Mouse (Mus musculus): ENCODE results near the gene Nsmf.

Gene Nsmf

GRCm38 (mm10) chr2:25054221-25055067, at the start of gene Nsmf:
Gene Nsmf, plus strand, starts transcription at chr2:25054355.
- peak; percentile 88 for DNase-seq

- no peak for DNase-seq
Observed at GRCm38 (mm10) chr2:25006767-25007166, 47.4 kb upstream of the Nsmf start.

- DNase-seq, result peak; percentile 26
Observed at GRCm38 (mm10) chr2:25008250-25008649, 45.9 kb upstream of the Nsmf start.

- no peak for DNase-seq
Observed at GRCm38 (mm10) chr2:25022678-25023077, 31.5 kb upstream of the Nsmf start.

GRCm38 (mm10) chr2:25025109-25025508, 29.0 kb upstream of the Nsmf start:
- DNase-seq, result no peak

- DNase-seq, result no peak
Observed at GRCm38 (mm10) chr2:25034994-25035393, 19.2 kb upstream of the Nsmf start.

GRCm38 (mm10) chr2:25040089-25040488, 14.1 kb upstream of the Nsmf start:
- DNase-seq, result no peak

- no peak for DNase-seq
Observed at GRCm38 (mm10) chr2:25050921-25051320, 3.2 kb upstream of the Nsmf start.

- DNase-seq, result no peak
Observed at GRCm38 (mm10) chr2:25051450-25051849, 2.7 kb upstream of the Nsmf start.

GRCm38 (mm10) chr2:25053101-25053500, 1.1 kb upstream of the Nsmf start:
- no peak for DNase-seq

GRCm38 (mm10) chr2:25055068-25055405, 882 bp downstream of the Nsmf start:
- no peak for DNase-seq

- DNase-seq, result no peak
Observed at GRCm38 (mm10) chr2:25055409-25056155, 1.4 kb downstream of the Nsmf start.

GRCm38 (mm10) chr2:25058926-25059325, 4.8 kb downstream of the Nsmf start:
- no peak for DNase-seq

GRCm38 (mm10) chr2:25063523-25063922, 9.4 kb downstream of the Nsmf start:
- DNase-seq, result no peak

GRCm38 (mm10) chr2:25064285-25064684, 10.1 kb downstream of the Nsmf start:
- no peak for DNase-seq

GRCm38 (mm10) chr2:25065537-25065936, 11.4 kb downstream of the Nsmf start:
- no peak for DNase-seq

GRCm38 (mm10) chr2:25066552-25066951, 12.4 kb downstream of the Nsmf start:
- DNase-seq, result no peak

GRCm38 (mm10) chr2:25069537-25069936, 15.4 kb downstream of the Nsmf start:
- DNase-seq, result no peak

- DNase-seq, result no peak
Observed at GRCm38 (mm10) chr2:25072398-25072797, 18.2 kb downstream of the Nsmf start.

GRCm38 (mm10) chr2:25075506-25075905, 21.4 kb downstream of the Nsmf start:
- DNase-seq, result no peak

GRCm38 (mm10) chr2:25078967-25079366, 24.8 kb downstream of the Nsmf start:
- no peak for DNase-seq

- DNase-seq, result no peak
Observed at GRCm38 (mm10) chr2:25080076-25080475, 25.9 kb downstream of the Nsmf start, which contains the start of gene Entpd8. Gene Entpd8, plus strand, starts transcription at chr2:25080304.

- DNase-seq, result no peak
Observed at GRCm38 (mm10) chr2:25083697-25084096, 29.5 kb downstream of the Nsmf start.

- DNase-seq, result no peak
Observed at GRCm38 (mm10) chr2:25085571-25085970, 31.4 kb downstream of the Nsmf start.
